27 mouse cellular contexts compared by ENCODE assay signal in the genomic region with DNA sequence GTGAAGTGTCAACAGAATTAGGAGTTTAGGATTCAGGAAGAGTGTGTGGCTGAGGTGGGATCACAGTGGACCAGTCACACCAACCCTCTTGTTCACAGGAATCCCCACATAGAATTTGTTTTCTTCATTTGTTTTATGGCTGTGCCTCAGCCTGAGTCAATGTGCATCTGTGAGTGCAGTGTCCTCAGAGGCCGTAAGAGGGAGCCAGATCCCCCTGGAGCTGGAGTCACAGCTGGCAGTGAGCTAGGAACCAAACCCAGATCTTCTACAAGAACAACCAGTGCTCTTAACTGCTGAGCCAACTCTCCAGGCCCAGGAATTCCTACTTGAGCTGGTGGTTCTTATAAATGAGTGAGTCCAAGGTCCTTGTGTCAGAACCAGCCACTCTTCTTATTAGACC.
"Had no signal": no experiment of that assay in that cellular context is flagged by ENCODE, and none has a peak within 500 bp of the region (broad histone marks: within the 10 kb centered on the region; RNA-seq: fewer than 3 reads in every experiment).

No protein-coding gene starts in this region.

- H3K27ac ChIP-seq: embryonic facial prominence, embryonic 10.5 days; embryonic facial prominence, embryonic 12.5 days; embryonic facial prominence, embryonic 13.5 days; embryonic facial prominence, embryonic 15.5 days; forebrain, embryonic 10.5 days; forebrain, embryonic 13.5 days; forebrain, embryonic 15.5 days; gastrocnemius, adult 2 months; heart, adult 2 months had no signal

- H3K4me1 ChIP-seq: forebrain, embryonic 13.5 days; forebrain, embryonic 15.5 days had no signal

- H3K4me2 ChIP-seq: embryonic facial prominence, embryonic 12.5 days; embryonic facial prominence, embryonic 13.5 days; embryonic facial prominence, embryonic 15.5 days; forebrain, embryonic 13.5 days; forebrain, embryonic 15.5 days; heart, embryonic 11.5 days; heart, embryonic 12.5 days had no signal

- H3K4me3 ChIP-seq: embryonic facial prominence, embryonic 10.5 days; embryonic facial prominence, embryonic 12.5 days; embryonic facial prominence, embryonic 13.5 days; embryonic facial prominence, embryonic 15.5 days; erythroblast, embryonic 14.5 days; forebrain, embryonic 10.5 days; forebrain, embryonic 13.5 days; forebrain, embryonic 15.5 days; gastrocnemius, adult 2 months; heart, adult 2 months; heart, embryonic 10.5 days; heart, embryonic 12.5 days had no signal

- ATAC-seq: forebrain, embryonic 13.5 days; forebrain, embryonic 14.5 days; forebrain, embryonic 15.5 days; forebrain, embryonic 16.5 days; forebrain, postnatal 0 days had no signal

- H3K36me3 ChIP-seq: embryonic facial prominence, embryonic 10.5 days; embryonic facial prominence, embryonic 12.5 days; embryonic facial prominence, embryonic 13.5 days; embryonic facial prominence, embryonic 15.5 days; forebrain, embryonic 10.5 days; forebrain, embryonic 15.5 days; heart, embryonic 10.5 days; heart, embryonic 12.5 days had no signal

- H3K9ac ChIP-seq: embryonic facial prominence, embryonic 12.5 days; embryonic facial prominence, embryonic 13.5 days; embryonic facial prominence, embryonic 15.5 days; forebrain, embryonic 13.5 days; forebrain, embryonic 15.5 days; forebrain, postnatal 0 days; heart, embryonic 12.5 days had no signal

- H3K27me3 ChIP-seq: embryonic facial prominence, embryonic 12.5 days; embryonic facial prominence, embryonic 13.5 days; embryonic facial prominence, embryonic 15.5 days; forebrain, embryonic 13.5 days; forebrain, embryonic 15.5 days; heart, embryonic 12.5 days had no signal

- DNase-seq: cerebellum, adult 9-11 months; cerebellum, postnatal 10 days; cerebellum, postnatal 14 days; cerebellum, postnatal 25 days; cerebellum, postnatal 36 days; embryo, embryonic 11 days; forebrain, postnatal 0 days; gastrocnemius, adult 2 months; gastrocnemius, postnatal 10 days; gastrocnemius, postnatal 14 days; gastrocnemius, postnatal 25 days; gastrocnemius, postnatal 36 days; heart, adult 11 months; heart, adult 2 months had no signal

- H3K9me3 ChIP-seq: embryonic facial prominence, embryonic 10.5 days; embryonic facial prominence, embryonic 12.5 days; embryonic facial prominence, embryonic 13.5 days; embryonic facial prominence, embryonic 15.5 days; forebrain, embryonic 15.5 days; heart, embryonic 10.5 days; heart, embryonic 12.5 days had no signal
